Mouse (Mus musculus) liver, adult 2 months (tissue): ENCODE results near the gene Bcas3. TPM values are rescaled to one million over a fixed set of nuclear protein-coding genes. Genes with fewer than 3 reads are reported as not detected.

Experiments used
- DNase-seq: peaks from one replicate; pipeline ENCODE4 v3.0.0-alpha.2; 2011; ENCODE audit warnings: low read depth, low spot score; ENCODE audit errors: extremely low read depth
- H3K27ac ChIP-seq: fragments of 200-500 bp; replicated peaks from 2 replicates; pipeline ENCODE4 v1.5.1; 2012; ENCODE audit warnings: low read depth, mild to moderate bottlenecking, control low read depth, inconsistent platforms, low read length; ENCODE audit not compliant: insufficient read depth
- H3K27me3 ChIP-seq: fragments of 200-500 bp; 2 replicates; pipeline ENCODE4 v1.6.1; 2012; ENCODE audit warnings: mild to moderate bottlenecking, moderate library complexity, low read length, inconsistent platforms; ENCODE audit not compliant: control insufficient read depth, insufficient read depth
- H3K36me3 ChIP-seq: fragments of 200-500 bp; 2 replicates; pipeline ENCODE4 v1.6.1; 2012; ENCODE audit warnings: low read length, inconsistent platforms; ENCODE audit not compliant: control insufficient read depth, insufficient read depth
- H3K4me1 ChIP-seq: fragments of 200-500 bp; 2 replicates; pipeline ENCODE4 v1.6.1; 2011; ENCODE audit warnings: low read length; ENCODE audit not compliant: control insufficient read depth, insufficient read depth
- H3K4me3 ChIP-seq: fragments of 200-500 bp; 2 replicates; pipeline ENCODE4 v1.5.1; 2011; ENCODE audit warnings: low read depth, mild to moderate bottlenecking, control low read depth, low read length, moderate library complexity; ENCODE audit not compliant: insufficient read depth
- H3K79me2 ChIP-seq: fragments of 200-500 bp; 2 replicates; pipeline ENCODE4 v1.6.1; 2012; ENCODE audit warnings: inconsistent platforms, mild to moderate bottlenecking, low read length, moderate library complexity; ENCODE audit not compliant: control insufficient read depth, insufficient read depth
- H3K9ac ChIP-seq: fragments of 200-500 bp; 2 replicates; pipeline ENCODE4 v1.6.1; 2012; ENCODE audit warnings: low read depth, mild to moderate bottlenecking, control low read depth, inconsistent platforms, low read length
- CTCF ChIP-seq: fragments of 200-500 bp; IDR thresholded peaks from 2 replicates; pipeline ENCODE4 v1.5.1; 2011; ENCODE audit warnings: low read depth, low read length, control low read depth
- POLR2A ChIP-seq: fragments of 200-500 bp; IDR thresholded peaks from 2 replicates; pipeline ENCODE4 v1.6.1; 2011; ENCODE audit warnings: low read length, control low read depth; ENCODE audit not compliant: insufficient read depth; ENCODE audit errors: extremely low read depth
- WGBS: fragments of 180-500 bp; shearing (Covaris S2); methylation state at CpG from one replicate; pipeline ENCODE4 v1.1.7; 2018; 5-methylcytosine and 5-hydroxymethylcytosine counted together
- polyA plus RNA-seq: library from polyadenylated mRNA; depleted of rRNA; stranded (reverse); fragments of >200 nt; gene quantifications from 2 replicates; pipeline ENCODE4 v1.2.3, GENCODE M21; 2012; rRNA removed
- total RNA-seq: library from RNA; depleted of rRNA; stranded (reverse); fragments of >200 nt; gene quantifications from 2 replicates; pipeline ENCODE4 v1.2.3, GENCODE M21; 2014; rRNA removed

Gene Bcas3
- total and polyA plus RNA-seq, 2 experiments = 16.5 to 21.4 TPM

DNA sequence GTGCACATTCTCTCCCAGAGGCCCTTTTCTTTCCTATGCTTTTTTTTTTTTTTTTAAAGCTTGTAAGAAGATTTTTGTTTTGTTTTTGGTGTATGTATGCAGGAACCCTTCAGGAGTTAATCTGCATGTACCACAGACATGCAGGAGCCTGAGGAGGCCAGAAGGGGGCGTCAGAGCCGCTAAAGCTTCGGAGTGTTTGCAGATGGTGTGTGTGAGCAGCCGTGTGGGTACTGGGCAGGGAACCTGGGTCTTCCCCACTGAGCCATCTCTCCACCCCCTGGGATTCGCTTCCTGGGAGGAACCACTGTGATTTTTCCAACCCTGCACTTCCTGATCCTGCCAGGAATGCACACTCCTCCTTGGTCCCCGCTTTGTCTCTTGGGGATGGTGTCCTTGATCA lies 497.8 kb downstream of the Bcas3 start:
- no peak overlapping the region for H3K27ac ChIP-seq
- TF ChIP-seq POLR2A (no peak), CTCF (peak; percentile 37; the same call in 1 of the 2 replicates)
- H3K4me1 ChIP-seq = no peaks in the 10 kb centered on the region
- DNase-seq = no peak
- no peak overlapping the region for H3K4me3 ChIP-seq
- no peaks in the 10 kb centered on the region for H3K27me3 ChIP-seq
- no peaks in the 10 kb centered on the region for H3K79me2 ChIP-seq
- no peaks in the 10 kb centered on the region for H3K36me3 ChIP-seq
- H3K9ac ChIP-seq = no peak overlapping the region
- WGBS = 44% methylated on average over 6 of the region's 6 CpGs

DNA sequence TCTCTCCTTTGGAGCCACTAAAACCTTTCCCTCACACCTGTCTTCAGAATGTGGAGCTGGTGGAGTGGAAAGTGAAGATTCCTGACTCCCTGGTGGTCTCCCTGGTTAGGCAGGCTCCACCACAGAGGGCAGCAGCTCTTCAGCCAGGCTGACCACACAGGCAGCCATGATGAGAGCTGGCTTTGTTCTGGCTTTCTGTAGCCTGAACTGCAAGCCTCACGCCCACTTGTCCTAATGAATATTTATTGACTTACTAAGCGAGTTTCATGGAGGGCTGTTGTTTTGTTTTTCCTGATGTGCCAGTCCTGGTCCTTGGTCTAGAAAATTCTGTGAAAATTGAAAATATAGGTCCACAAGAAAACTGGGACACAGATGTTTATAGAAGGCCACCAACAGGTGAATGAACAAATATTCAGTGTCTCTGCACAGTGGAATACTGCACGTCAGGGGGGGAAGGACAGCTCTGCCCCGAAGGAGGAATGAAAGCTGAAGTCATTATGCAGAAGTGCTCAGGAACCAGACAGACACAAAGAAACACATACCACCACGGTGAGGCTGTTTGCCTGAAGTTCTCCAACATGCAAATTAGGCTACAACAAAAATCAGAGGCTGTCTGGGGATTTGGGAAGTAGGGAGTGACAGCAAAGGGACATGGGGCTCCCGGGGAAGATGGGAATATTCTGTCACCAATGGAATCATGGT lies 505.2 kb downstream of the Bcas3 start:
- 46% methylated on average over 6 of the region's 6 CpGs for WGBS
- no peak overlapping the region for H3K9ac ChIP-seq
- no peak for TF ChIP-seq POLR2A
- no peak for TF ChIP-seq CTCF
- H3K4me1 ChIP-seq = no peaks in the 10 kb centered on the region
- H3K27ac ChIP-seq = no peak overlapping the region
- H3K79me2 ChIP-seq = no peaks in the 10 kb centered on the region
- no peak for DNase-seq
- no peak overlapping the region for H3K4me3 ChIP-seq
- no peaks in the 10 kb centered on the region for H3K36me3 ChIP-seq
- H3K27me3 ChIP-seq = no peaks in the 10 kb centered on the region

DNA sequence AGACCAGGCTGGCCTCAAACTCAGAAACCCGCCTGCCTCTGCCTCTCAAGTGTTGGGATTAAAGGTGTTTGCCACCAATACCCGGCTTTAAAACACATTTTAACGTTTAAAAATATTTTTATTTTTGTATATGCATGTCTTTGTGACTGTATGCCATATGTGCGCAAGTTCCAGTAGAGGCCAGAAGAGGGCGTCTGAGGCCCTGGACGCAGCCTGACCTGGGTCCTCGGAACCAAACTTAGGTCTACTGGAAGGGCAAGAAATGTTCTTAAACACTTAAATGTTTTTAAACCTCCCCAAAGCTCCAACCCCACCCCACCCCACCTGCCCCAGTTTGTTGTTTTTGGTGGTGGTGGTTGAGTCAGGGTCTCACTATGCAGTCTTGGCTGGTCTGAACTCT lies 511.4 kb downstream of the Bcas3 start:
- Histone ChIP-seq H3K36me3 (no peaks in the 10 kb centered on the region), H3K27me3 (no peaks in the 10 kb centered on the region), H3K4me3 (no peak overlapping the region), H3K4me1 (no peaks in the 10 kb centered on the region), H3K79me2 (no peaks in the 10 kb centered on the region), H3K27ac (no peak overlapping the region), H3K9ac (no peak overlapping the region)
- no peak for TF ChIP-seq POLR2A
- peak; percentile 48 for TF ChIP-seq CTCF
- 38% methylated on average over 7 of the region's 7 CpGs for WGBS
- DNase-seq = no peak

Other genes with a start within 250 kb of the Bcas3 start
- gene Usp32, start 213.0 kb upstream of the Bcas3 start, total RNA-seq = 24.3 and 28.7 TPM in 2 replicates
- gene Usp32, start 213.0 kb upstream of the Bcas3 start, polyA plus RNA-seq = 3.2 and 4.3 TPM in 2 replicates
- gene 1700125H20Rik, start 182.8 kb upstream of the Bcas3 start, total RNA-seq = not detected in 2 replicates
- not detected in 2 replicates for gene 1700125H20Rik, start 182.8 kb upstream of the Bcas3 start, polyA plus RNA-seq
- gene Appbp2, start 118.0 kb upstream of the Bcas3 start, total RNA-seq = 10.5 and 11.6 TPM in 2 replicates
- gene Appbp2, start 118.0 kb upstream of the Bcas3 start, polyA plus RNA-seq = 5.2 and 5.5 TPM in 2 replicates
- 2.8 and 3.1 TPM in 2 replicates for gene Ppm1d, start 41.9 kb upstream of the Bcas3 start, total RNA-seq
- gene Ppm1d, start 41.9 kb upstream of the Bcas3 start, polyA plus RNA-seq = 1.5 and 1.7 TPM in 2 replicates